Mouse (Mus musculus) CH12F3 (cell line): ENCODE results near the gene Cplx3.

Experiments
- in situ Hi-C: fragments of 300-500 bp; cut with MboI; formaldehyde crosslinking; loops from 2 replicates; pipeline ENCODE4 v1.14.3; 2020; ENCODE audit warnings: low sequenced_read_pairs

Gene Cplx3

DNA sequence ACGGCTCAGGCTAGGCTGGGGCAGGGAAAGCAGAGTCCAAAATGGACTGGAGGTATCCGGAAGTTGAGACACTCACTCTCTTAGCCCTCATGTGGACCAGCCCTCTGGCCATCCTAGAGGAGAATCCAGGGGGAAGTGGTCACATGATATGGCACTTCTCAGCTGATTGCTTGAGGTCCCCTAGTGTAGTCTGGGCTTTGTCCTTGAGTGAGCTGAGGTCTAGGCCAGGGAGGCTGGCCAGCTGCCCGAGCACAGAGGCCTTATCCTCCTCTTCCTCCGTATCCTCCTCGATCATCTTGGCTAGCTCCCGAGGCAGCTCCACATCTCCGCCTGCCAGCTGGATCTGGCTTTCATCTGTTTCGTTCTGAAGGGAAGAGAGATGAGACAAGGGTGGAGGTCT is 4.0 kb downstream of the Cplx3 start:
- in situ Hi-C loops = no loop called here

DNA sequence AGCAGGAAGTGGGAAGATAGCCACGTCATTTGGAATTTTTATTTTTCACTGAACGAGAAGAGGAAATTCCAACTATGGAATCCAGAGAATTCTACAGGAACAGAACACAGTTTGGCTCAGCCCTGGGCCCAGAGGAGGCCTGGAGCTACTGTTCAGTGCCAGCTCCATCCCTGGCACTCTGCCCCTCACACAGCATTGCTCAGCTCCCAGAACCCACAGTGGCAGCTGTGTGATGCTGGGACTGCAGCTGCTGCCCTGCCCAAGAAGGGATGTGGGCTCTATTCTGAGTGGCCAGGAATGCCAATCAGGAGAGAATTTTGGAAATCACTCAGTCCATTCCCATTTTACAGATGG is 4.8 kb downstream of the Cplx3 start:
- in situ Hi-C loops = no loop called here

GRCm38 (mm10) chr9:57600620-57601352 is 5.3 kb downstream of the Cplx3 start:
- in situ Hi-C loops = no loop called here

- in situ Hi-C loops = no loop called here
Observed at GRCm38 (mm10) chr9:57598851-57599563, 7.1 kb downstream of the Cplx3 start.

GRCm38 (mm10) chr9:57597929-57598382 is 8.1 kb downstream of the Cplx3 start:
- in situ Hi-C loops = no loop called here

- in situ Hi-C loops = no loop called here
Observed at GRCm38 (mm10) chr9:57597265-57597664, 8.8 kb downstream of the Cplx3 start.

GRCm38 (mm10) chr9:57594174-57594509 is 11.9 kb downstream of the Cplx3 start:
- in situ Hi-C loops = no loop called here

DNA sequence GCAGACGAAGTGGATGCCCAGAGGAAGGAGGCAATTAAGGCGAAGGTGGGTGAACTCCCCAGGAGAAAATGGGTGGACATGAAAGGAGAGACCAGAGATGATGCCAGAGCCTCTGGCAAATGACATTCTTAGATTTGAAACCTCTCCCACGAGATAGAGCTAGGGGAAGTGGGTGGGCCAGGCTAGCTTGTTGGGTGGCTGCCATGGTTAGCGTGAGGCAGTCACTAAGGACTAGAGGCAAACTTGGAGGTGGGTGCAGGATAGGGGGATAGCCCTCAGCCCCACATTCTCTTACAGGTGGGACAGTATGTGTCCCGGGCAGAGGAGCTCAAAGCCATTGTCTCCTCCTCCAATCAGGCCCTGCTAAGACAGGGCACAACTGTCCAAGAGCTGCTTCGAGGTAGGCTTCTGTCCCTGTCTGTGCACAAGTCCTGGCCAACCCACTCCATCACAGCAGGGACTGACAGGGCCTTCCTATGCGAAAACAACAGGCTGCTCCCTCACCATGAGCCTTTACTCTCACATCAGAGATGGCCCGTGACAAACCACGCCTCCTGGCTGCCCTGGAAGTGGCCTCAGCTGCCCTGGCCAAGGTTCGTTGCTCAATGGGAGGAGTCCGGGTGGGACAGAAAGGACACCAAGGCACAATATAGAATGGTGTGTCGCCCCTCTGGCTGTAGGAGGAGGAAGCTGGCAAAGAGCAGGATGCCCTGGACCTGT is 12.5 kb downstream of the Cplx3 start:
- in situ Hi-C loops = no loop called here

- in situ Hi-C loops = no loop called here
Observed at GRCm38 (mm10) chr9:57590726-57591125, 15.4 kb downstream of the Cplx3 start.

DNA sequence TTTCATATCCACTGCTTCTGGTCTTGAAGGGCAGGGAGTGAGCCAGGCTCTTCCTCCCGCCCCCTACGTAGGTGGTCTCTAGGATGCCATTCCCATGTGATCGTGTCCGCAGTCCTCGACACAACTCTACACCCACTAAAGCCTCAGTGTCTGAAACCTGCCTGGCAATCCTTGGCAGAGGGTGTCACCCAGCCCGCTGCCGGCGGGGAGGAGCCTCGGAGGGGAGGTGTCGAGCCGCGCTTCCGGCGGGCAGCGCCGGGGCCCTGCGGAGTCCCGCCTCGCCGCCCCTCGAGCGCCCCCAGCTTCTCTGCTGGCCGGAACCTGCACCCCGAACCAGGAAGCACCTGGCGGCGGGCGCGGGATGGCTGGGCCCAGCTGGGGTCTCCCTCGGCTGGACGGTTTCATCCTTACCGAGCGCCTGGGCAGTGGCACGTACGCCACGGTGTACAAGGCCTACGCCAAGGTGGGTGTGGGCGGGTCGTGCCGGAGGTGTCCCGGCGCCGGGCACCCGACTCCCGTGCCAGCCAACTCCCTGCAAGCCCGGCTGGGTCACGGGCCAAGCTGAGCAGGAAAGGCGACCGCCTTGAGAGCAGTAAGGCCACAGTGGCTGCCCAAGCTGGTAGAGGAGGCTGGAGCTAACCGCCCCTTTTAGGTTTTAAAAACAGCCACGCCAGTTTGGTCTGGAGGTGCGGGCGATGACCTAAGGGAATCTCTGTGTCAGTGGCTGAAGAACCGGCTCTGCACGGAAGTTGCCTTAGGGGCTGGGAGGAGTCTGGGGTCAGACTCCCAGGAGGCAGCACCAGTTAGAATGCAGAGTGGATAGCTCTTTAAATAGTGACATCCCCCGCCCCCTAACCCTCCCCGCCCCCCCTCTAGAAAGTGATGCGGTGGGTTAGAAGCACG is 16.6 kb downstream of the Cplx3 start, which contains the start of gene Ulk3:
Ulk3 (plus strand) TSS at position 229 of the 903 bp plus-strand sequence.
- in situ Hi-C loops = no loop called here

GRCm38 (mm10) chr9:57584991-57585390 is 21.1 kb downstream of the Cplx3 start:
- in situ Hi-C loops = no loop called here

- in situ Hi-C loops = no loop called here
Observed at GRCm38 (mm10) chr9:57577144-57577849, 28.8 kb downstream of the Cplx3 start.

DNA sequence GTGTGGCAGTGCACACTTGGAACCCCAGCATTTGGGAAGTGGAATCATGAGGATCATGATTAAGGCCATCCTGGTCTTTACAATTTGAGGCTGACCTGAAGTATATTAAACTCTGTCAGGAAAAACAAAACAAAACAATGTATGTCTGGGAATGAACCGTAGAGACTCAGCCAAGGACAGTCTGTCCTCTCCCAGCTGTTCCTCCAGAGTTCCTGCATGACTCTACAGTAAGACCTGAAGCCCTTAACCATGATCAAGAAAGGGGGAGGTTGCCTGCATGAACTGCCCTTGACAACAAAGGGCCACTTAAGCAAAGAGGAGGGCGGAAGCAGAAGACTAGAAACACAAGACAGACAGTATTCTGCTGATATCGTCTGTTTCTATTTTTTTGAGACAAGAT is 30.5 kb downstream of the Cplx3 start:
- in situ Hi-C loops = no loop called here

- in situ Hi-C loops = no loop called here
Observed at GRCm38 (mm10) chr9:57574397-57574796, 31.7 kb downstream of the Cplx3 start.

DNA sequence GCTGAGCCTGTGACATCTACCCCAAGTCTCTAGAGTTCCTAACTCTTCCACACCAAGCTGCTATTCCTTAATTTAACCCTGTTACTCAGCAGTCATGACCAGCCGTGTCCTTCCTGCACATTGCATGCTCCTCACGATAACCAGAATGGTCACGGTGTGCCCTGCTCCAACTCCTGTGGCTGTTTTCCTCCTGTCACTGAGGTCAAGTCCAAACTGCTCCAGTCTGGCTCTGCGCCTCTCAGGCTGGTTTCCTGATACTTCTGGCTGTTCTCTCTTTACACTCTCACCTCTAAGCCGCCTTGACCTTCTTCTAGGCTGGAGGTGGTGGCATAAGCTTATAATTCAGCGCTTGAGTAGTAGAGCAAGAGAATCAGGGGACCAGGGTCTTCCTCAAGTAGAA is 37.6 kb downstream of the Cplx3 start:
- in situ Hi-C loops = no loop called here

GRCm38 (mm10) chr9:57566846-57567245 is 39.2 kb downstream of the Cplx3 start:
- in situ Hi-C loops = no loop called here

- in situ Hi-C loops = no loop called here
Observed at GRCm38 (mm10) chr9:57565741-57566221, 40.3 kb downstream of the Cplx3 start.

DNA sequence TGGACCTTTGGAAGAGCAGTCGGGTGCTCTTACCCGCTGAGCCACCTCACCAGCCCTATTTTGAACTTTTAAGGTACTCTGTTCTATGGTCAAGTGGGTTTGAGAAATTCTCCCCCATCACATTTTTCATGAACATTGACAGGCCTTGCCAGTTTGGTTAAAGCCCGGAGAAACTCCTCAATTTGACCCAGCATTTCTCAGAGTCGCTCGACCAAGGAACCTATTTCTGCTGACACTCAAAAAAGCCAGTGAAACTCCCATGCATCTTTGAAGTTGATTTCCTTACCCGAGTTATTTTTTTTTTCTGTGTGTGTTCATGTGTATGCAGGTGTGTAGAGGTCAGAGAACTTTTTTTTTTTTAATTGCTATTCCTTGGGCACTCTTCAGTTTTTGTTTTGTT is 41.5 kb downstream of the Cplx3 start:
- in situ Hi-C loops = no loop called here

DNA sequence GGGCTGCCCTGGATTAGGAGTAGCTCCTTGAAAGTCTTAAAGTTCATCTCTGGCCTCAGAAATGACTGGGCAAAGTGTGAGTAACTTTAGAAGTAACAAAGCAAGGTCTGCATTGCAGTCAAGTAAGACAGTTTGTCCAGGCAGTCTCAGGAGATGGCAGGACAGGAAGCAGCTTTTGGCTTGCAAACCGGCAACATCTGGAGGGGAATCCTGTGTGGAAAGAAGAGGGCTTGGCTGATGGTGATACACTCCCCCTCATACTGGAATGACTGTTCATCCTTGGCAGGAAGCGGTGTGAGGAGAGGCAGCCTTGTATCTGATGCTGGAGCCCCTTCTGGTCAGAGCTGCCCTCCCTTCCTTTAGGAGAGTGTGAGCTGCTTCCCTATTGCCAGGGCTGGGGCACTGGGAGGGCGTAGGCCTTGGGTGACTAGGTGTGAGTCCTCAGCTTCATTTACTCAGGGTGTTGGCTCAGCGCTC is 43.1 kb downstream of the Cplx3 start:
- in situ Hi-C loops = no loop called here

- in situ Hi-C loops = no loop called here
Observed at GRCm38 (mm10) chr9:57561711-57562099, 44.4 kb downstream of the Cplx3 start.
